Mouse (Mus musculus): ENCODE results near the gene Sike1. TPM values are rescaled to one million over a fixed set of nuclear protein-coding genes. Genes with fewer than 3 reads are reported as not detected.

Sike1 gene
- 53.5 and 60.1 TPM in 2 replicates for polyA plus RNA-seq (2015; fragmentation: Nextera tagmentation; extraction: Ambion mirVana)

DNA sequence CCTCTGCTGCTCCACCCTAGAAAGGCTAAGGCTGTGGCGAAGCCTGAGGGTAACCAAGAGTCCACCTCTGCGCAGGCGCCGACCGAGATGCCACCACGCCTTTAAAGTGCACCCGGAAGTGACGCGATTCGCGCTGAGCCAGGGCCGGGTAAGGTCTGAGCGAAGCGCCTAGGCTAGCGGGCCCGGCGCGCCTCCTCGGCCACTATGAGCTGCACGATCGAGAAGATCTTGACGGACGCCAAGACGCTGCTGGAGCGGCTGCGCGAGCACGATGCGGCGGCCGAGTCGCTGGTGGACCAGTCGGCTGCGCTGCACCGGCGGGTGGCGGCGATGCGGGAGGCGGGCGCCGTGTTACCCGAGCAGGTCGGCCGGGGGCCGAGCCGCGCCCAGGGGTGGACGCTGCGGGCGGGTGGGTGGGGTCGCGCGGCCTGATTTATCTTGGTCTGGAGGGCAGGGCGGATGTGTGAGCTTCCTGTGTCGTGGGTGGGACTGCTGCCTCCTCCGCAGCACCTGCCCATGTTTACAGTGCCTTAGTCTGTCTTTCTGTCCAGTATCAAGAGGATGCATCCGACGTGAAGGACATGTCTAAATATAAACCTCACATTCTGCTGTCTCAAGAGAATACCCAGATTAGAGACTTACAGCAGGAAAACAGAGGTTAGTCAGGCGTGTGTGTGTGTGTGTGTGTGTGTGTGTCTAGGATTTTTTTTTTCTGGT is at the start of gene Sike1:
Gene Sike1 (plus strand): TSS at position 104 of the 717 bp plus-strand sequence.
- H3K9ac ChIP-seq (replicated peaks; ENCODE audit: low read length), result peak within 1 kb of the TSS; percentile 91
- H3K4me3 ChIP-seq (ENCODE audit: low read length), result peak within 1 kb of the TSS; percentile 81
- WGBS, result under 1% methylated on average over 59 of the region's 60 CpGs
- H3K4me1 ChIP-seq (ENCODE audit: insufficient read depth, low read length), result peaks cover 21% of the 10 kb centered on the region
- no peaks in the 10 kb centered on the region for H3K27me3 ChIP-seq (ENCODE audit: insufficient read depth, low read length)
- H3K9me3 ChIP-seq (ENCODE audit: low read length), result peaks cover 2% of the 10 kb centered on the region; the same call in 1 of the 2 replicates
- H3K36me3 ChIP-seq (ENCODE audit: insufficient read depth, low read length), result peaks cover 23% of the 10 kb centered on the region
- peak; percentile 98 for ATAC-seq (ENCODE audit: low FRiP score, low TSS enrichment)
- peak within 1 kb of the TSS; percentile 72 for H3K4me2 ChIP-seq (replicated peaks; ENCODE audit: low read depth, low read length)
- peak within 1 kb of the TSS; percentile 96 for H3K27ac ChIP-seq (ENCODE audit: low read length)

DNA sequence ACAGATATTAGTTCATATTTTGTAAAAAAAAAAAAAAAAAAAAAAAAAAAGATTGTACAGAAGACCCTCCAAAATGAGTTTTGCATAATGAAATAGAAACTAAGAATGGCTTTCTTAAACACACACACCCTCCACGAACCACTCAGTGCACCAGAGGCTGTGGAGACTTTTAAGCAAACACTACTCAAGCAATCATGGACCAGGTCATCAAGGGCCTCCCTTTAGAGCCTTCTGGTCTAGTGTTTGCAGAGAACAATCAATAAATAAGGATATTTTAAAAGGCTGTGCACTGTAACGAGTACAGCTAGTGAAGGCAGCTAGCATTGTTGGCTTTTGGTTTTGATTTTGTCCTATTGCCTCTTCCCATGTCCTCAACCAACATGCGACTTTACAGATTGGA is 49.2 kb upstream of the Sike1 start:
- H3K4me1 ChIP-seq (ENCODE audit: insufficient read depth, low read length), result no peaks in the 10 kb centered on the region
- ATAC-seq (ENCODE audit: low FRiP score, low TSS enrichment), result no peak
- H3K4me3 ChIP-seq (ENCODE audit: low read length), result no peak overlapping the region
- H3K36me3 ChIP-seq (ENCODE audit: insufficient read depth, low read length), result no peaks in the 10 kb centered on the region
- H3K27me3 ChIP-seq (ENCODE audit: insufficient read depth, low read length), result no peaks in the 10 kb centered on the region
- H3K4me2 ChIP-seq (replicated peaks; ENCODE audit: low read depth, low read length), result no peak overlapping the region
- H3K9me3 ChIP-seq (ENCODE audit: low read length), result no peaks in the 10 kb centered on the region
- no peak overlapping the region for H3K27ac ChIP-seq (ENCODE audit: low read length)
- H3K9ac ChIP-seq (replicated peaks; ENCODE audit: low read length), result no peak overlapping the region
- 85% methylated on average over 3 of the region's 3 CpGs for WGBS

DNA sequence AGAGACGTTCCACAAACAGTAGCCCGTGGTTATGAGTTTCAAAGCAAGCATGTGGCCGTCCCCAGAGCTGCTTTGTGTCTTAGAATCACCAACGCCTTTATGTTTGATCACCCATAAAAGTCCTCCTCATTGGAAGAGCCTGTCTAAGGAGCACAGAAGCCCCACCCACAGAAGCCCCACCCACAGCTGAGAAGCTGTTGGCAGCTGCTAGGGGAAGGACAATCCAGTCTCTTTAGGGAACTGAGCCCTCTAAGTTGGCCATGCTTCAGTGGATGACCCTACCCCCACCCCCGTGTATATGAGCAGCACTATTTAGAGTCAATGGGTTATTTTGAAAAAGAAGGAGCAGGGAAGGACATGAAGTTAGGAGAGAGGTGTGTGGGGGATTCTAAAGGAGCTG is 48.6 kb upstream of the Sike1 start:
- H3K9ac ChIP-seq (replicated peaks; ENCODE audit: low read length), result no peak overlapping the region
- H3K27me3 ChIP-seq (ENCODE audit: insufficient read depth, low read length), result no peaks in the 10 kb centered on the region
- no peak overlapping the region for H3K27ac ChIP-seq (ENCODE audit: low read length)
- H3K4me2 ChIP-seq (replicated peaks; ENCODE audit: low read depth, low read length), result no peak overlapping the region
- no peak overlapping the region for H3K4me3 ChIP-seq (ENCODE audit: low read length)
- ATAC-seq (ENCODE audit: low FRiP score, low TSS enrichment), result no peak
- H3K4me1 ChIP-seq (ENCODE audit: insufficient read depth, low read length), result no peaks in the 10 kb centered on the region
- 59% methylated on average over 5 of the region's 5 CpGs for WGBS
- no peaks in the 10 kb centered on the region for H3K9me3 ChIP-seq (ENCODE audit: low read length)
- H3K36me3 ChIP-seq (ENCODE audit: insufficient read depth, low read length), result no peaks in the 10 kb centered on the region

GRCm38 (mm10) chr3:102954476-102954875 is 41.0 kb upstream of the Sike1 start:
- H3K36me3 ChIP-seq (ENCODE audit: insufficient read depth, low read length), result no peaks in the 10 kb centered on the region
- no peak overlapping the region for H3K9ac ChIP-seq (replicated peaks; ENCODE audit: low read length)
- no peak overlapping the region for H3K4me3 ChIP-seq (ENCODE audit: low read length)
- 91% methylated on average over 12 of the region's 12 CpGs for WGBS
- H3K27ac ChIP-seq (ENCODE audit: low read length), result no peak overlapping the region
- no peak overlapping the region for H3K4me2 ChIP-seq (replicated peaks; ENCODE audit: low read depth, low read length)
- no peaks in the 10 kb centered on the region for H3K4me1 ChIP-seq (ENCODE audit: insufficient read depth, low read length)
- ATAC-seq (ENCODE audit: low FRiP score, low TSS enrichment), result no peak
- H3K27me3 ChIP-seq (ENCODE audit: insufficient read depth, low read length), result no peaks in the 10 kb centered on the region
- H3K9me3 ChIP-seq (ENCODE audit: low read length), result no peaks in the 10 kb centered on the region

- Histone ChIP-seq H3K27me3 (ENCODE audit: insufficient read depth, low read length) (no peaks in the 10 kb centered on the region), H3K4me3 (ENCODE audit: low read length) (no peak overlapping the region), H3K4me2 (replicated peaks; ENCODE audit: low read depth, low read length) (no peak overlapping the region), H3K9ac (replicated peaks; ENCODE audit: low read length) (no peak overlapping the region), H3K4me1 (ENCODE audit: insufficient read depth, low read length) (no peaks in the 10 kb centered on the region), H3K27ac (ENCODE audit: low read length) (no peak overlapping the region), H3K9me3 (ENCODE audit: low read length) (no peaks in the 10 kb centered on the region), H3K36me3 (ENCODE audit: insufficient read depth, low read length) (no peaks in the 10 kb centered on the region)
- WGBS, result 86% methylated on average over 3 of the region's 3 CpGs
- no peak for ATAC-seq (ENCODE audit: low FRiP score, low TSS enrichment)
These were observed 40.4 kb upstream of the Sike1 start for GRCm38 (mm10) chr3:102955143-102955542.

DNA sequence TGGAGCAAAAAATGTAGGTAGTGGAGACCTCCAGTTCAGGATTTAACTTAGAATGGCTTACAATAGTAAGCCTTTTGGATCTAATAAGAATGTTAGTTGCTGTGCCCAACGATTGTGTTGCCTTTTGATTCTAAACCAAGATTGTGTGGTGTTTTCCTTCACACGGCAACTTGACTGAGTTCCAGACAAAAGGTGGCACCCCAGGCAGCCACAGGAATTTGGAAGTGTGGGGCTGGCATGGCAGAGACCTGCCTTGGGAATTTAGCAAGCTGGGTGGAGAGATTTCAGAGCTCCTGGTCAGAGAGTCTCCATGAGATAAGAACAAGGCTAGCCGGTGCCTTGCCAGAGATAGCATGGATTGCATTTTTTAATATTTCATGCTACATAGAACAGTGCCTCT is 39.9 kb upstream of the Sike1 start:
- Histone ChIP-seq H3K9me3 (ENCODE audit: low read length) (no peaks in the 10 kb centered on the region), H3K9ac (replicated peaks; ENCODE audit: low read length) (no peak overlapping the region), H3K4me3 (ENCODE audit: low read length) (no peak overlapping the region), H3K4me2 (replicated peaks; ENCODE audit: low read depth, low read length) (no peak overlapping the region), H3K27ac (ENCODE audit: low read length) (no peak overlapping the region), H3K36me3 (ENCODE audit: insufficient read depth, low read length) (no peaks in the 10 kb centered on the region), H3K4me1 (ENCODE audit: insufficient read depth, low read length) (no peaks in the 10 kb centered on the region), H3K27me3 (ENCODE audit: insufficient read depth, low read length) (no peaks in the 10 kb centered on the region)
- no peak for ATAC-seq (ENCODE audit: low FRiP score, low TSS enrichment)
- WGBS, result 72% methylated on average over 3 of the region's 3 CpGs

DNA sequence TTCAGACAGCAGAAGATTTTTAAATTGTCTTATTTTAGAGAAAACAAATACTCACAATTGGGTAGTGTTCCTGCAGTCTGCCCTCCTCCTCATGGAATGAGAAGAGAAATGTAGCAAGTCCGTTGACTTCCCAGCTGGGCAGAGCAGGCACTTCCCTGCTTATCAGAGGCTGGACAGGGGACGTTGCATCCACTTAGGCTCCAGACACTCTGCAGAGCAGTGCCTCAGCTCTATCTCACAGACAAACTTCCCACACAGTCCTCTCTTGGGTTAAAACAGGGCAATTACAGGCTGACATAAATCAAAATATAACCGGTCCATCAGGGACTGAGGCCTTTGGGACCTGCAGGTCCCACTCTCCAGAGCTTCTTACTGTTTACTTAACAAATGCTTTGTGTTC is 31.5 kb upstream of the Sike1 start, which contains the start of gene Nr1h5:
Gene Nr1h5 (minus strand): TSS at position 101 of the 400 bp plus-strand sequence.
- Histone ChIP-seq H3K4me2 (replicated peaks; ENCODE audit: low read depth, low read length) (no peak within 1 kb of the TSS), H3K9me3 (ENCODE audit: low read length) (no peaks in the 10 kb centered on the region), H3K9ac (replicated peaks; ENCODE audit: low read length) (no peak within 1 kb of the TSS), H3K4me1 (ENCODE audit: insufficient read depth, low read length) (no peaks in the 10 kb centered on the region), H3K27ac (ENCODE audit: low read length) (no peak within 1 kb of the TSS), H3K4me3 (ENCODE audit: low read length) (no peak within 1 kb of the TSS), H3K36me3 (ENCODE audit: insufficient read depth, low read length) (no peaks in the 10 kb centered on the region), H3K27me3 (ENCODE audit: insufficient read depth, low read length) (no peaks in the 10 kb centered on the region)
- WGBS, result 29% methylated on average over 3 of the region's 3 CpGs
- ATAC-seq (ENCODE audit: low FRiP score, low TSS enrichment), result no peak

DNA sequence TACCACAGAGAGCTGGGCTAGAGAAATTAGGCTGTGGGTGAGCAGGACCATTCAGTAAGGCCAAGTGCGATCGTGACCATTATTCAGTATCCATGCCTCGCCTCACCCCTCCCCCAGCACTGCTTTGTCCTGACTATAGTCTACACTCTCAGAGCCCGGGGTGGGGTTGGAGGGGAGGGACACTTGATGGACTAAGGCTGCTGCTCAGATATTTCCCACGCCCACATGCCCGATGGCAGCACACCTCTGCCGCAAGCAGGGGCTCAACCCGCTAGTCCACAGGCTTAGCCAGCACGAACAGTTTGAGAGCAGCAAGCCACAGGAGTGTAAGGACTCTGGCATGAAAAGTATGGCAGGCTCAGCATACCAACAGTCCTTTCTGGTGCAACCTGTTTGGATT is 25.4 kb upstream of the Sike1 start:
- WGBS, result 83% methylated on average over 9 of the region's 9 CpGs
- Histone ChIP-seq H3K9ac (replicated peaks; ENCODE audit: low read length) (no peak overlapping the region), H3K27ac (ENCODE audit: low read length) (no peak overlapping the region), H3K4me2 (replicated peaks; ENCODE audit: low read depth, low read length) (no peak overlapping the region), H3K9me3 (ENCODE audit: low read length) (no peaks in the 10 kb centered on the region), H3K36me3 (ENCODE audit: insufficient read depth, low read length) (no peaks in the 10 kb centered on the region), H3K4me1 (ENCODE audit: insufficient read depth, low read length) (no peaks in the 10 kb centered on the region), H3K4me3 (ENCODE audit: low read length) (no peak overlapping the region), H3K27me3 (ENCODE audit: insufficient read depth, low read length) (no peaks in the 10 kb centered on the region)
- no peak for ATAC-seq (ENCODE audit: low FRiP score, low TSS enrichment)

- Histone ChIP-seq H3K4me3 (ENCODE audit: low read length) (no peak overlapping the region), H3K9me3 (ENCODE audit: low read length) (no peaks in the 10 kb centered on the region), H3K4me1 (ENCODE audit: insufficient read depth, low read length) (no peaks in the 10 kb centered on the region), H3K9ac (replicated peaks; ENCODE audit: low read length) (no peak overlapping the region), H3K27ac (ENCODE audit: low read length) (no peak overlapping the region), H3K27me3 (ENCODE audit: insufficient read depth, low read length) (no peaks in the 10 kb centered on the region), H3K36me3 (ENCODE audit: insufficient read depth, low read length) (no peaks in the 10 kb centered on the region), H3K4me2 (replicated peaks; ENCODE audit: low read depth, low read length) (no peak overlapping the region)
- 92% methylated on average over 3 of the region's 3 CpGs for WGBS
- no peak for ATAC-seq (ENCODE audit: low FRiP score, low TSS enrichment)
These were observed 25.0 kb upstream of the Sike1 start for GRCm38 (mm10) chr3:102970508-102970907.

- Histone ChIP-seq H3K36me3 (ENCODE audit: insufficient read depth, low read length) (no peaks in the 10 kb centered on the region), H3K4me2 (replicated peaks; ENCODE audit: low read depth, low read length) (no peak overlapping the region), H3K4me1 (ENCODE audit: insufficient read depth, low read length) (no peaks in the 10 kb centered on the region), H3K9ac (replicated peaks; ENCODE audit: low read length) (no peak overlapping the region), H3K27me3 (ENCODE audit: insufficient read depth, low read length) (no peaks in the 10 kb centered on the region), H3K27ac (ENCODE audit: low read length) (no peak overlapping the region), H3K4me3 (ENCODE audit: low read length) (no peak overlapping the region), H3K9me3 (ENCODE audit: low read length) (no peaks in the 10 kb centered on the region)
- no peak for ATAC-seq (ENCODE audit: low FRiP score, low TSS enrichment)
- WGBS, result 82% methylated on average over 4 of the region's 4 CpGs
These were observed 18.6 kb upstream of the Sike1 start for GRCm38 (mm10) chr3:102976906-102977305.

Measured in kidney, embryonic 16.5 days (tissue).